Mouse (Mus musculus) gonadal fat pad, adult 2 months (tissue): Measurements from ENCODE around the gene Psmb5. TPM values are rescaled to one million over a fixed set of nuclear protein-coding genes. Genes with fewer than 3 reads are reported as not detected.
A peak's percentile ranks its signal among the peaks of the same experiment; 100 is the strongest.
"Not testable (repeated sequence)": the region's sequence is repeated elsewhere in the genome, so short reads cannot be mapped to it uniquely, and the experiment has no call there.

Experiments used
- DNase-seq: peaks from one replicate; pipeline ENCODE4 v3.0.0-alpha.2; 2012; ENCODE audit warnings: low read depth
- polyA plus RNA-seq: library from polyadenylated mRNA; depleted of rRNA; stranded (reverse); fragments of >200 nt; gene quantifications from 2 replicates; pipeline ENCODE4 v1.2.3, GENCODE M21; 2012

Psmb5 gene
- polyA plus RNA-seq, 1 experiment = 260 TPM

- DNase-seq = no peak
Measured at GRCm38 (mm10) chr14:54630583-54631239, 12.9 kb upstream of the Psmb5 start.

GRCm38 (mm10) chr14:54629797-54630196, 12.0 kb upstream of the Psmb5 start:
- DNase-seq = no peak

- DNase-seq = no peak
Measured at GRCm38 (mm10) chr14:54628103-54628502, 10.3 kb upstream of the Psmb5 start.

- no peak for DNase-seq
Measured at GRCm38 (mm10) chr14:54624976-54625375, 7.2 kb upstream of the Psmb5 start.

GRCm38 (mm10) chr14:54623334-54623733, 5.5 kb upstream of the Psmb5 start:
- DNase-seq = no peak

GRCm38 (mm10) chr14:54621133-54621532, 3.3 kb upstream of the Psmb5 start, which contains the start of gene Psmb11:
Gene Psmb11, plus strand, starts transcription at chr14:54621433.
- DNase-seq = no peak

GRCm38 (mm10) chr14:54617152-54617896, 498 bp downstream of the Psmb5 start:
- DNase-seq = no peak

- peak; percentile 34 for DNase-seq
Measured at GRCm38 (mm10) chr14:54616226-54616825, 1.5 kb downstream of the Psmb5 start.

- not testable (repeated sequence) for DNase-seq
Measured at GRCm38 (mm10) chr14:54614130-54614529, 3.7 kb downstream of the Psmb5 start.

- DNase-seq = no peak
Measured at GRCm38 (mm10) chr14:54610648-54611047, 7.2 kb downstream of the Psmb5 start.

GRCm38 (mm10) chr14:54609962-54610361, 7.9 kb downstream of the Psmb5 start:
- DNase-seq = no peak

- DNase-seq = no peak
Measured at GRCm38 (mm10) chr14:54609245-54609644, 8.6 kb downstream of the Psmb5 start.

GRCm38 (mm10) chr14:54607226-54607625, 10.6 kb downstream of the Psmb5 start:
- DNase-seq = no peak

GRCm38 (mm10) chr14:54605752-54606321, 12.0 kb downstream of the Psmb5 start, which contains the start of gene 4931414P19Rik:
Gene 4931414P19Rik, minus strand, starts transcription at chr14:54605993.
- no peak for DNase-seq

- DNase-seq = no peak
Measured at GRCm38 (mm10) chr14:54603686-54604085, 14.1 kb downstream of the Psmb5 start.

GRCm38 (mm10) chr14:54603038-54603654, 14.7 kb downstream of the Psmb5 start:
- peak; percentile 73 for DNase-seq

GRCm38 (mm10) chr14:54602613-54603012, 15.2 kb downstream of the Psmb5 start:
- no peak for DNase-seq

- DNase-seq = no peak
Measured at GRCm38 (mm10) chr14:54601601-54602000, 16.2 kb downstream of the Psmb5 start.

GRCm38 (mm10) chr14:54597084-54597483, 20.7 kb downstream of the Psmb5 start:
- DNase-seq = no peak

GRCm38 (mm10) chr14:54594631-54595414, 23.0 kb downstream of the Psmb5 start:
- DNase-seq = no peak

GRCm38 (mm10) chr14:54594055-54594454, 23.8 kb downstream of the Psmb5 start:
- DNase-seq = no peak
